Mouse (Mus musculus): Measurements from ENCODE around the gene Gtf2h1.

Gene Gtf2h1

GRCm38 (mm10) chr7:46851026-46851425, 55.1 kb downstream of the Gtf2h1 start:
- no peak for DNase-seq (ENCODE audit: low spot score)

- DNase-seq (ENCODE audit: low spot score) = no peak
Measured at GRCm38 (mm10) chr7:46852666-46853065, 56.8 kb downstream of the Gtf2h1 start.

GRCm38 (mm10) chr7:46853365-46853764, 57.5 kb downstream of the Gtf2h1 start:
- DNase-seq (ENCODE audit: low spot score) = no peak

GRCm38 (mm10) chr7:46855866-46856560, 60.1 kb downstream of the Gtf2h1 start:
- no peak for DNase-seq (ENCODE audit: low spot score)

- DNase-seq (ENCODE audit: low spot score) = no peak
Measured at GRCm38 (mm10) chr7:46857436-46857835, 61.5 kb downstream of the Gtf2h1 start.

- DNase-seq (ENCODE audit: low spot score) = no peak
Measured at GRCm38 (mm10) chr7:46859031-46859430, 63.1 kb downstream of the Gtf2h1 start.

GRCm38 (mm10) chr7:46860996-46861395, 65.1 kb downstream of the Gtf2h1 start, which contains the start of gene Ldhc:
Ldhc (plus strand) TSS chr7:46861203.
- no peak for DNase-seq (ENCODE audit: low spot score)

- DNase-seq (ENCODE audit: low spot score) = no peak
Measured at GRCm38 (mm10) chr7:46871988-46872387, 76.1 kb downstream of the Gtf2h1 start.
